Mouse (Mus musculus) CH12.LX (cell line): ENCODE measurements around the gene Mtfr1l. TPM values are rescaled to one million over a fixed set of nuclear protein-coding genes. Genes with fewer than 3 reads are reported as not detected.

Experiments used
- DNase-seq: peaks from one replicate; pipeline ENCODE4 v3.0.0-alpha.2; 2013; ENCODE audit errors: extremely low read depth
- H3K27ac ChIP-seq: 2 replicates; pipeline ENCODE4 v1.5.1; 2012; ENCODE audit warnings: low read depth, mild to moderate bottlenecking, control low read depth, moderate library complexity; ENCODE audit not compliant: insufficient read depth
- H3K27me3 ChIP-seq: replicated peaks from 2 replicates; pipeline ENCODE3; 2012; ENCODE audit warnings: inconsistent platforms
- H3K36me3 ChIP-seq, 2 experiments: replicated peaks in 1 of 2; 2 replicates each; pipeline versions ENCODE3 to v1.6.1; 2012; ENCODE audit warnings: inconsistent platforms in 1 of 2, low read length in 1 of 2, mild to moderate bottlenecking in 1 of 2, mixed read lengths in 1 of 2, moderate library complexity in 1 of 2; ENCODE audit not compliant: control insufficient read depth in 1 of 2, insufficient read depth in 1 of 2
- H3K4me1 ChIP-seq, 2 experiments: 2 replicates each; pipeline ENCODE4 v1.6.1; 2012; ENCODE audit warnings: inconsistent platforms in 1 of 2, moderate library complexity in 1 of 2; ENCODE audit not compliant: insufficient read depth in 2 of 2, control insufficient read depth in 1 of 2
- H3K4me2 ChIP-seq: 2 replicates; pipeline ENCODE4 v1.6.1; 2012; ENCODE audit warnings: low read depth, mild to moderate bottlenecking, control low read depth; ENCODE audit not compliant: poor library complexity, insufficient read depth, severe bottlenecking
- H3K4me3 ChIP-seq, 3 experiments: fragments of 150-350 bp in 1 of 3; sonication (generic) in 1 of 3; replicated peaks in 1 of 3; 2 replicates each; pipeline versions ENCODE3 to v1.5.1; 2011 to 2012; ENCODE audit warnings: low read depth in 2 of 3, low read length in 2 of 3, mild to moderate bottlenecking in 2 of 3, moderate library complexity in 2 of 3, control low read depth in 1 of 3, improper control_type of control experiment in 1 of 3, inconsistent platforms in 1 of 3, mixed read lengths in 1 of 3; ENCODE audit not compliant: poor library complexity in 1 of 3
- H3K79me2 ChIP-seq: replicated peaks from 2 replicates; pipeline ENCODE4 v1.6.1; 2012; ENCODE audit warnings: mild to moderate bottlenecking, moderate library complexity; ENCODE audit not compliant: control insufficient read depth, poor library complexity, insufficient read depth, severe bottlenecking; ENCODE audit errors: extremely low read depth
- H3K9ac ChIP-seq: 2 replicates; pipeline ENCODE4 v1.6.1; 2012; ENCODE audit warnings: low read depth, mild to moderate bottlenecking, control low read depth, moderate library complexity; ENCODE audit not compliant: insufficient read depth
- H3K9me3 ChIP-seq: replicated peaks from 2 replicates; pipeline ENCODE3; 2012; ENCODE audit warnings: low read length, inconsistent platforms, mixed read lengths
- BHLHE40 ChIP-seq: IDR thresholded peaks from 2 replicates; pipeline ENCODE4 v1.6.1; 2011; ENCODE audit warnings: mild to moderate bottlenecking, low read depth, low read length, improper control_type of control experiment
- CHD2 ChIP-seq: IDR thresholded peaks from 2 replicates; pipeline ENCODE4 v1.6.1; 2011; ENCODE audit warnings: low read length, improper control_type of control experiment
- E2F4 ChIP-seq: IDR thresholded peaks from 2 replicates; pipeline ENCODE4 v1.6.1; 2011; ENCODE audit warnings: low read depth, low read length, improper control_type of control experiment; ENCODE audit not compliant: insufficient replicate concordance
- ELF1 ChIP-seq: IDR thresholded peaks from 2 replicates; pipeline ENCODE4 v1.6.1; 2014; ENCODE audit warnings: low read depth, mild to moderate bottlenecking, inconsistent platforms, low read length, improper control_type of control experiment
- ETS1 ChIP-seq: conservative IDR thresholded peaks from 2 replicates; pipeline ENCODE4 v1.6.1; 2012; ENCODE audit warnings: low read depth, mild to moderate bottlenecking, inconsistent platforms, low read length, improper control_type of control experiment, moderate library complexity
- JUN ChIP-seq: IDR thresholded peaks from 2 replicates; pipeline ENCODE4 v1.6.1; 2011; ENCODE audit warnings: low read depth, mild to moderate bottlenecking, low read length, improper control_type of control experiment, moderate library complexity; ENCODE audit not compliant: insufficient read depth
- MAFK ChIP-seq: IDR thresholded peaks from 2 replicates; pipeline ENCODE4 v1.6.1; 2011; ENCODE audit warnings: low read length, improper control_type of control experiment; ENCODE audit not compliant: insufficient replicate concordance
- MAX ChIP-seq: IDR thresholded peaks from 2 replicates; pipeline ENCODE4 v1.6.1; 2011; ENCODE audit warnings: low read length, improper control_type of control experiment
- MAZ ChIP-seq: IDR thresholded peaks from 2 replicates; pipeline ENCODE4 v1.6.1; 2012; ENCODE audit warnings: low read depth, mild to moderate bottlenecking, inconsistent platforms, low read length, improper control_type of control experiment, moderate library complexity
- NRF1 ChIP-seq: IDR thresholded peaks from 2 replicates; pipeline ENCODE4 v1.6.1; 2014; ENCODE audit warnings: low read depth, mild to moderate bottlenecking, inconsistent platforms, low read length, improper control_type of control experiment, moderate library complexity
- RCOR1 ChIP-seq: conservative IDR thresholded peaks from 2 replicates; pipeline ENCODE4 v1.6.1; 2012; ENCODE audit warnings: low read depth, mild to moderate bottlenecking, inconsistent platforms, low read length, improper control_type of control experiment
- SIN3A ChIP-seq: IDR thresholded peaks from 2 replicates; pipeline ENCODE4 v1.6.1; 2012; ENCODE audit warnings: low read length, improper control_type of control experiment, inconsistent platforms
- SMC3 ChIP-seq: IDR thresholded peaks from 2 replicates; pipeline ENCODE4 v1.6.1; 2011; ENCODE audit warnings: low read depth, low read length, improper control_type of control experiment
- UBTF ChIP-seq: IDR thresholded peaks from 2 replicates; pipeline ENCODE4 v1.6.1; 2012; ENCODE audit warnings: low read depth, mild to moderate bottlenecking, inconsistent platforms, low read length, improper control_type of control experiment, moderate library complexity
- USF2 ChIP-seq: conservative IDR thresholded peaks from 2 replicates; pipeline ENCODE4 v1.6.1; 2011; ENCODE audit warnings: low read depth, low read length, improper control_type of control experiment
- ZMIZ1 ChIP-seq: IDR thresholded peaks from 2 replicates; pipeline ENCODE4 v1.6.1; 2012; ENCODE audit warnings: low read depth, mild to moderate bottlenecking, inconsistent platforms, low read length, improper control_type of control experiment
- ZNF384 ChIP-seq: IDR thresholded peaks from 2 replicates; pipeline ENCODE4 v1.6.1; 2012; ENCODE audit warnings: low read depth, low read length, improper control_type of control experiment, inconsistent platforms
- dilution Hi-C: fragments of 300-500 bp; cut with MboI; formaldehyde crosslinking; loops from 2 replicates; pipeline ENCODE4 v1.14.3; 2020; ENCODE audit warnings: low sequenced_read_pairs; ENCODE audit not compliant: extremely low pct_unique_long_range_greater_than_20kb, extremely low pct_ligation_motif_present
- in situ Hi-C: fragments of 300-500 bp; cut with MboI; formaldehyde crosslinking; loops from 3 replicates; pipeline ENCODE4 v1.14.3; 2019; ENCODE audit warnings: low sequenced_read_pairs, low pct_ligation_motif_present, low pct_unique_long_range_greater_than_20kb, mixed read lengths
- polyA plus RNA-seq: library from polyadenylated mRNA; unstranded; fragments of >175 nt; gene quantifications from 2 replicates; pipeline ENCODE4 v1.2.1, GENCODE M21; 2012; ENCODE audit warnings: low read depth; ENCODE audit not compliant: insufficient read length
- total RNA-seq, 2 experiments: library from RNA; depleted of rRNA; stranded (reverse); fragments of 300-350 nt in 1 of 2; fragments of >200 nt in 1 of 2; gene quantifications; 2 replicates each; pipeline ENCODE4 v1.2.3; 2012 to 2014

Gene Mtfr1l
- total and polyA plus RNA-seq, 3 experiments: 16.2 to 36.5 (median 34.0) TPM

- Histone ChIP-seq H3K79me2 (no peaks in the 10 kb centered on the region), H3K36me3 (no peaks in the 10 kb centered on the region), H3K27me3 (no peaks in the 10 kb centered on the region), H3K4me1 (peaks cover 0 to 47% of the 10 kb centered on the region in 2 experiments; a peak in 3 of 4 replicates), H3K4me3 (no peak overlapping the region), H3K9ac (no peak overlapping the region)
- in situ Hi-C loops: no loop called here
- dilution Hi-C loops: no loop called here
- DNase-seq: no peak
- TF ChIP-seq ZMIZ1 (no peak), UBTF (no peak), USF2 (no peak), MAX (no peak), SIN3A (no peak), JUN (no peak), E2F4 (no peak)
- TF ChIP-seq, all 38 proteins: peak for 0
- Histone ChIP-seq H3K4me2 (no peak overlapping the region), H3K27ac (no peak overlapping the region), H3K9me3 (peaks cover 12% of the 10 kb centered on the region)
These were observed 28.4 kb upstream of the Mtfr1l start for GRCm38 (mm10) chr4:134563624-134564023.

- Histone ChIP-seq H3K4me1 (peaks cover 0 to 51% of the 10 kb centered on the region in 2 experiments; a peak in 3 of 4 replicates), H3K9me3 (peaks cover 12% of the 10 kb centered on the region), H3K79me2 (no peaks in the 10 kb centered on the region), H3K9ac (no peak overlapping the region), H3K36me3 (no peaks in the 10 kb centered on the region), H3K4me3 (no peak overlapping the region), H3K4me2 (no peak overlapping the region), H3K27me3 (no peaks in the 10 kb centered on the region), H3K27ac (no peak overlapping the region)
- no peak for TF ChIP-seq ELF1
- TF ChIP-seq MAZ: no peak
- no peak for TF ChIP-seq RCOR1
- no peak for TF ChIP-seq CHD2
- TF ChIP-seq NRF1: no peak
- TF ChIP-seq BHLHE40: no peak
- no peak for TF ChIP-seq MAX
- TF ChIP-seq SMC3: no peak
- no peak for TF ChIP-seq ZNF384
- no peak for TF ChIP-seq JUN
- no peak for TF ChIP-seq MAFK
- no peak for TF ChIP-seq E2F4
- TF ChIP-seq ETS1: no peak
- dilution Hi-C loops: no loop called here
- in situ Hi-C loops: no loop called here
- DNase-seq: no peak
These were observed 26.8 kb upstream of the Mtfr1l start for GRCm38 (mm10) chr4:134562014-134562413.
